Mouse (Mus musculus): ENCODE results near the gene Ncln.

GRCm38 (mm10) chr10:81518546-81518945, 22.4 kb upstream of the Ncln start:
- TF ChIP-seq CTCF (conservative IDR thresholded peaks at IDR 0.05; ENCODE audit: low read length) (peak; percentile 80), NANOG (IDR thresholded peaks at IDR 0.05; ENCODE audit: borderline replicate concordance, low read length) (no peak), POU5F1 (IDR thresholded peaks at IDR 0.05; ENCODE audit: borderline replicate concordance, low read length) (no peak)

Measured in E14TG2a.4 (cell line).